Mouse (Mus musculus): ENCODE measurements around the gene Idua. TPM values are rescaled to one million over a fixed set of nuclear protein-coding genes. Genes with fewer than 3 reads are reported as not detected.
A peak's percentile ranks its signal among the peaks of the same experiment; 100 is the strongest.

The Idua gene
- polyA plus RNA-seq, 1 experiment, result 37.1 TPM

DNA sequence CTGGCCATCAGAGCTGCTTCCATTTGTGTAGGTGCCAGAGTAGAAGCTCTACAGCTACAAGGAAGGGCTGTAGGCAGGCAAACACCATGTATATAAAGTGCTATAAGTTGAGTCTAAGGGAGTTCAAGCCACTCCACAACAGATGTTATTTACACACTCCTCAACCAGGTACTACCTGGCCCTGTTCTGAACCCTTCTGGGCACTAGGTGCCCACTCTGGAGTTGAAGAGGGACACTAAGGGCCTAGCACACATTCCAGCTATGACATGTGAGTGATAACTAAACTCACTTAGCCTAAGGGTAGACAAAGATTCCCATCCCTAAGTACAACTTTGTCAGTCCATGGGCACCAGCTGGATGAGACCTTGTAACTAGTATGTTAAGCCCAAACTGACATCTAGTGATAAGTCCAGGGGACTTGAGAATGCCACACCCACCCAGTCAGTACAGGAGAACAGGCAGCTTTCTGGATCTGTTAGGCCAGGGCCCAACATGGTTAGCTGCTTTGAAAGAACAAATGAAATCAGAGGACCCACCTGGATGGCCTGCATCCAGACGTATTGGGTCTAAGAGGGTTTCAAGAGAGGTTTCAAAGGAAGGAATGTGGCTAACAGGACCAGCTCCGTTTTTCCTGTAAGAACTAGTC is 12.2 kb upstream of the Idua start:
- 97% methylated on average over 2 of the region's 2 CpGs for WGBS
- H3K4me1 ChIP-seq (ENCODE audit: control insufficient read depth, insufficient read depth, insufficient read length), result no peaks in the 10 kb centered on the region
- H3K36me3 ChIP-seq (ENCODE audit: control insufficient read depth, insufficient read depth, low read length), result peaks cover 35% of the 10 kb centered on the region
- no peak overlapping the region for H3K27ac ChIP-seq (ENCODE audit: insufficient read depth, low read length)
- no peaks in the 10 kb centered on the region for H3K27me3 ChIP-seq (ENCODE audit: control insufficient read depth, insufficient read depth, low read length)
- no peak for TF ChIP-seq CTCF (IDR thresholded peaks at IDR 0.05; ENCODE audit: extremely low read depth, insufficient read depth, insufficient read length, insufficient replicate concordance)
- no peak for TF ChIP-seq POLR2A (IDR thresholded peaks at IDR 0.05; ENCODE audit: low read depth, low read length)
- no peak overlapping the region for H3K4me3 ChIP-seq (ENCODE audit: extremely low read depth, insufficient read depth, insufficient read length)
- DNase-seq (ENCODE audit: low read depth in 1 of 2, low spot score in 2 of 2), result no peak

GRCm38 (mm10) chr5:108648937-108649576 is 11.1 kb upstream of the Idua start:
- no peak for TF ChIP-seq POLR2A (IDR thresholded peaks at IDR 0.05; ENCODE audit: low read depth, low read length)
- TF ChIP-seq CTCF (IDR thresholded peaks at IDR 0.05; ENCODE audit: extremely low read depth, insufficient read depth, insufficient read length, insufficient replicate concordance), result no peak
- peaks cover 39% of the 10 kb centered on the region for H3K36me3 ChIP-seq (ENCODE audit: control insufficient read depth, insufficient read depth, low read length)
- no peaks in the 10 kb centered on the region for H3K27me3 ChIP-seq (ENCODE audit: control insufficient read depth, insufficient read depth, low read length)
- no peak overlapping the region for H3K4me3 ChIP-seq (ENCODE audit: extremely low read depth, insufficient read depth, insufficient read length)
- H3K27ac ChIP-seq (ENCODE audit: insufficient read depth, low read length), result no peak overlapping the region
- WGBS, result 96% methylated on average over 11 of the region's 11 CpGs
- H3K4me1 ChIP-seq (ENCODE audit: control insufficient read depth, insufficient read depth, insufficient read length), result no peaks in the 10 kb centered on the region
- DNase-seq (ENCODE audit: low read depth in 1 of 2, low spot score in 2 of 2), result no peak

- WGBS, result 91% methylated on average over 7 of the region's 7 CpGs
- H3K4me3 ChIP-seq (ENCODE audit: extremely low read depth, insufficient read depth, insufficient read length), result no peak overlapping the region
- DNase-seq (ENCODE audit: low read depth in 1 of 2, low spot score in 2 of 2), result no peak
- no peak for TF ChIP-seq POLR2A (IDR thresholded peaks at IDR 0.05; ENCODE audit: low read depth, low read length)
- no peak for TF ChIP-seq CTCF (IDR thresholded peaks at IDR 0.05; ENCODE audit: extremely low read depth, insufficient read depth, insufficient read length, insufficient replicate concordance)
- H3K27me3 ChIP-seq (ENCODE audit: control insufficient read depth, insufficient read depth, low read length), result no peaks in the 10 kb centered on the region
- no peaks in the 10 kb centered on the region for H3K4me1 ChIP-seq (ENCODE audit: control insufficient read depth, insufficient read depth, insufficient read length)
- no peak overlapping the region for H3K27ac ChIP-seq (ENCODE audit: insufficient read depth, low read length)
- peaks cover 45% of the 10 kb centered on the region for H3K36me3 ChIP-seq (ENCODE audit: control insufficient read depth, insufficient read depth, low read length)
Measured at GRCm38 (mm10) chr5:108650341-108650740, 9.8 kb upstream of the Idua start.

- Histone ChIP-seq H3K4me3 (ENCODE audit: extremely low read depth, insufficient read depth, insufficient read length) (no peak overlapping the region), H3K27ac (ENCODE audit: insufficient read depth, low read length) (no peak overlapping the region), H3K4me1 (ENCODE audit: control insufficient read depth, insufficient read depth, insufficient read length) (no peaks in the 10 kb centered on the region), H3K36me3 (ENCODE audit: control insufficient read depth, insufficient read depth, low read length) (peaks cover 45% of the 10 kb centered on the region), H3K27me3 (ENCODE audit: control insufficient read depth, insufficient read depth, low read length) (no peaks in the 10 kb centered on the region)
- 84% methylated on average over 5 of the region's 5 CpGs for WGBS
- no peak for DNase-seq (ENCODE audit: low read depth in 1 of 2, low spot score in 2 of 2)
- no peak for TF ChIP-seq CTCF (IDR thresholded peaks at IDR 0.05; ENCODE audit: extremely low read depth, insufficient read depth, insufficient read length, insufficient replicate concordance)
- TF ChIP-seq POLR2A (IDR thresholded peaks at IDR 0.05; ENCODE audit: low read depth, low read length), result no peak
Measured at GRCm38 (mm10) chr5:108651136-108651720, 8.9 kb upstream of the Idua start.

- Histone ChIP-seq H3K4me3 (ENCODE audit: extremely low read depth, insufficient read depth, insufficient read length) (no peak overlapping the region), H3K27ac (ENCODE audit: insufficient read depth, low read length) (no peak overlapping the region), H3K36me3 (ENCODE audit: control insufficient read depth, insufficient read depth, low read length) (peaks cover 44% of the 10 kb centered on the region), H3K27me3 (ENCODE audit: control insufficient read depth, insufficient read depth, low read length) (no peaks in the 10 kb centered on the region), H3K4me1 (ENCODE audit: control insufficient read depth, insufficient read depth, insufficient read length) (no peaks in the 10 kb centered on the region)
- TF ChIP-seq CTCF (IDR thresholded peaks at IDR 0.05; ENCODE audit: extremely low read depth, insufficient read depth, insufficient read length, insufficient replicate concordance), result peak; percentile 38; the same call in 1 of the 2 replicates
- no peak for TF ChIP-seq POLR2A (IDR thresholded peaks at IDR 0.05; ENCODE audit: low read depth, low read length)
- 61% methylated on average over 1 of the region's 1 CpGs for WGBS
- peak; percentile 52 to 70 for DNase-seq (ENCODE audit: low read depth in 1 of 2, low spot score in 2 of 2)
Measured at GRCm38 (mm10) chr5:108651823-108652222, 8.3 kb upstream of the Idua start.

- no peak overlapping the region for H3K27ac ChIP-seq (ENCODE audit: insufficient read depth, low read length)
- no peak overlapping the region for H3K4me3 ChIP-seq (ENCODE audit: extremely low read depth, insufficient read depth, insufficient read length)
- peaks cover 38% of the 10 kb centered on the region for H3K36me3 ChIP-seq (ENCODE audit: control insufficient read depth, insufficient read depth, low read length)
- H3K4me1 ChIP-seq (ENCODE audit: control insufficient read depth, insufficient read depth, insufficient read length), result no peaks in the 10 kb centered on the region
- no peaks in the 10 kb centered on the region for H3K27me3 ChIP-seq (ENCODE audit: control insufficient read depth, insufficient read depth, low read length)
- 95% methylated on average over 6 of the region's 6 CpGs for WGBS
- TF ChIP-seq POLR2A (IDR thresholded peaks at IDR 0.05; ENCODE audit: low read depth, low read length) (no peak), CTCF (IDR thresholded peaks at IDR 0.05; ENCODE audit: extremely low read depth, insufficient read depth, insufficient read length, insufficient replicate concordance) (no peak)
- no peak for DNase-seq (ENCODE audit: low read depth in 1 of 2, low spot score in 2 of 2)
Measured at GRCm38 (mm10) chr5:108653341-108653740, 6.8 kb upstream of the Idua start.
